22 mouse cellular contexts compared by ENCODE assay signal in genomic region chr10:91293226-91293625, GRCm38 (mm10).
"Had no signal": no experiment of that assay in that cellular context is flagged by ENCODE, and none has a peak within 500 bp of the region (broad histone marks: within the 10 kb centered on the region; RNA-seq: fewer than 3 reads in every experiment).

No protein-coding gene starts in this region.

- H3K27ac ChIP-seq: kidney, embryonic 15.5 days; limb, embryonic 12.5 days; limb, embryonic 15.5 days; liver, embryonic 12.5 days; liver, embryonic 15.5 days; midbrain, embryonic 12.5 days; midbrain, embryonic 15.5 days; neural tube, embryonic 13.5 days; stomach, embryonic 15.5 days had no signal

- H3K9me3 ChIP-seq: kidney, embryonic 15.5 days; limb, embryonic 12.5 days; limb, embryonic 15.5 days; liver, embryonic 12.5 days; liver, embryonic 15.5 days; midbrain, embryonic 12.5 days; midbrain, embryonic 15.5 days; neural tube, embryonic 13.5 days; stomach, embryonic 15.5 days had no signal

- H3K4me1 ChIP-seq: kidney, embryonic 15.5 days; limb, embryonic 12.5 days; liver, embryonic 12.5 days; liver, embryonic 15.5 days; stomach, embryonic 15.5 days had no signal

- H3K4me3 ChIP-seq: kidney, embryonic 15.5 days; limb, embryonic 12.5 days; limb, embryonic 15.5 days; liver, embryonic 12.5 days; liver, embryonic 15.5 days; midbrain, embryonic 12.5 days; midbrain, embryonic 15.5 days; myocyte; neural tube, embryonic 13.5 days; stomach, embryonic 15.5 days had no signal

- H3K9ac ChIP-seq: kidney, embryonic 15.5 days; limb, embryonic 12.5 days; limb, embryonic 15.5 days; liver, embryonic 12.5 days; liver, embryonic 15.5 days; midbrain, embryonic 12.5 days; midbrain, embryonic 15.5 days; neural tube, embryonic 13.5 days; stomach, embryonic 15.5 days had no signal

- H3K27me3 ChIP-seq: kidney, embryonic 15.5 days; limb, embryonic 15.5 days; liver, embryonic 12.5 days; liver, embryonic 15.5 days; midbrain, embryonic 15.5 days; neural tube, embryonic 13.5 days; stomach, embryonic 15.5 days had no signal

- DNase-seq: kidney, adult 8-10 months; kidney, postnatal 10 days; kidney, postnatal 36 days; lung, adult 2 months; lung, postnatal 14 days; lung, postnatal 4 days; retina, postnatal 1 day; right cerebral cortex, postnatal 25 days; spleen, adult 18-20 months; thymus, adult 2 months; thymus, postnatal 25 days had no signal

- H3K4me2 ChIP-seq: kidney, embryonic 15.5 days; limb, embryonic 12.5 days; limb, embryonic 15.5 days; liver, embryonic 12.5 days; liver, embryonic 15.5 days; midbrain, embryonic 12.5 days; midbrain, embryonic 15.5 days; neural tube, embryonic 13.5 days; stomach, embryonic 15.5 days had no signal

- H3K36me3 ChIP-seq: kidney, embryonic 15.5 days; limb, embryonic 12.5 days; limb, embryonic 15.5 days; liver, embryonic 12.5 days; liver, embryonic 15.5 days; midbrain, embryonic 12.5 days; midbrain, embryonic 15.5 days; neural tube, embryonic 13.5 days; stomach, embryonic 15.5 days had no signal

- ATAC-seq: intestine, embryonic 16.5 days; liver, embryonic 12.5 days; midbrain, embryonic 15.5 days had no signal
